Mouse (Mus musculus) limb, embryonic 12.5 days (tissue): ENCODE measurements around the gene Ralgps2. TPM values are rescaled to one million over a fixed set of nuclear protein-coding genes. Genes with fewer than 3 reads are reported as not detected.

ENCODE experiments used
- ATAC-seq: fragments of 200-750 bp; cut with Nextera tagmentation; 2 replicates; pipeline ENCODE4 v1.8.0; 2017; ENCODE audit warnings: low read depth, moderate TSS enrichment; ENCODE audit not compliant: insufficient number of reproducible peaks, insufficient read depth, low FRiP score, low TSS enrichment
- H3K27ac ChIP-seq: fragments of 300-500 bp; sonication (generic); 2 replicates; pipeline ENCODE4 v1.5.1; 2016; ENCODE audit warnings: mild to moderate bottlenecking, moderate library complexity
- H3K27me3 ChIP-seq: fragments of 300-500 bp; sonication (generic); 2 replicates; pipeline ENCODE4 v1.6.1; 2016; ENCODE audit warnings: mild to moderate bottlenecking, moderate library complexity
- H3K36me3 ChIP-seq: fragments of 300-500 bp; sonication (generic); 2 replicates; pipeline ENCODE4 v1.6.1; 2016; ENCODE audit warnings: mild to moderate bottlenecking, moderate library complexity
- H3K4me1 ChIP-seq: fragments of 300-500 bp; sonication (generic); replicated peaks from 2 replicates; pipeline ENCODE4 v1.6.1; 2016
- H3K4me2 ChIP-seq: fragments of 300-500 bp; sonication (generic); 2 replicates; pipeline ENCODE4 v1.6.1; 2016; ENCODE audit warnings: mild to moderate bottlenecking, moderate library complexity
- H3K4me3 ChIP-seq: fragments of 300-500 bp; sonication (generic); replicated peaks from 2 replicates; pipeline ENCODE4 v1.5.1; 2016; ENCODE audit warnings: mild to moderate bottlenecking
- H3K9ac ChIP-seq: fragments of 300-500 bp; sonication (generic); replicated peaks from 2 replicates; pipeline ENCODE4 v1.6.1; 2016; ENCODE audit warnings: mild to moderate bottlenecking, moderate library complexity
- H3K9me3 ChIP-seq: fragments of 300-500 bp; sonication (generic); 2 replicates; pipeline ENCODE4 v1.6.1; 2016; ENCODE audit warnings: mild to moderate bottlenecking, moderate library complexity
- WGBS: fragments of 180-500 bp; shearing (Covaris S2); methylation state at CpG from one replicate; pipeline ENCODE4 v1.1.7; 2016; 5-methylcytosine and 5-hydroxymethylcytosine counted together
- polyA plus RNA-seq: library from polyadenylated mRNA; unstranded; fragments of >200 nt; fragmentation: Nextera tagmentation; extraction: Ambion mirVana; gene quantifications from 2 replicates; pipeline ENCODE4 v1.2.1, GENCODE M21; 2016

Gene Ralgps2
- polyA plus RNA-seq, 1 experiment from 2014 or later = 83.1 TPM

GRCm38 (mm10) chr1:156950354-156950753 is 10.9 kb upstream of the Ralgps2 start:
- Histone ChIP-seq H3K4me3 (no peak overlapping the region), H3K36me3 (no peaks in the 10 kb centered on the region), H3K4me2 (no peak overlapping the region), H3K27me3 (no peaks in the 10 kb centered on the region), H3K9me3 (peaks cover 12% of the 10 kb centered on the region; the same call in 1 of the 2 replicates), H3K27ac (no peak overlapping the region), H3K4me1 (0 out of 2 replicates have a peak, but pooled peaks cover 5% of the 10 kb centered on the region), H3K9ac (no peak overlapping the region)
- 42% methylated on average over 5 of the region's 5 CpGs for WGBS
- no peak for ATAC-seq

DNA sequence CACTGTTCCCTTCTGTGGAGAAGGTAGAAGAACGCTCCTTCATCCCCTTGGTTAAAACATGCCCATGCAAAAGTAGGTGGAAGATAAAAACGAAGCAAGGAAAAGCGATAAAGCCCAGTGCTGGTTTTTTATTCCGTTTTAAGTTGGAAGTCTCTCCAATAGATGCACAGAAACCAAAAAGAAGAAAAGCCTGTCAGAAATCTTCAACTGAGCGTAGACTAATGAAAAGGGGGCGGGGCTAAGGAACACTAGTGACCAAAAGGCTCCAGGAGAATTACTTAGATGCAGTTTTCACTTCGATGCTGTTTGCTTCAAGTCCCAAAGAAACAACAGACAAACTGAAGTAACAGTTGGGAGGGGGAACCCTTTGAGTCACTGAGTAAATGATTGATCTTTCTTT is 1.2 kb upstream of the Ralgps2 start:
- Histone ChIP-seq H3K4me3 (peak overlapping the region; percentile 93; the same call in 1 of the 2 replicates), H3K9me3 (no peaks in the 10 kb centered on the region), H3K4me1 (peaks cover 22% of the 10 kb centered on the region), H3K4me2 (peak overlapping the region; percentile 88), H3K27me3 (0 out of 2 replicates have a peak, but pooled peaks cover 15% of the 10 kb centered on the region), H3K27ac (no peak overlapping the region), H3K9ac (no peak overlapping the region), H3K36me3 (no peaks in the 10 kb centered on the region)
- ATAC-seq = no peak
- WGBS = 27% methylated on average over 7 of the region's 7 CpGs

DNA sequence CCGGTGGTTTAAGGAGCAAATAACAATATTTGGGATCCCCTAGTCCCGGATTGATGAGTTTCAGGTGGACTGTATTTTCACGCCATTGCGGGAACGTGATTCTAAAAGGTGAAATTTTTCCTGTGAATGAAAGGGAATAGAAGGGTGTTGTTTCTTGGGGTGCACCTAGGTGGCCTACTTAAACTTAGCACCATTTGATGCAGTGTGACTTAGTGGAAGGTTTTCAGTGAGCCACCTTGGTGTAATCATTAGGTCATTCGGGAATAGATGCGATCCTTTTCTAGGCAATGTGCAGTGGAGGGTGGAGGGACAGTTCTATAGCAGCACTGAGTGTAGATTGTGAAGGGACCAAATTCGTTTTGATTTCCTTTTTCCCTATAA is 706 bp upstream of the Ralgps2 start:
- Histone ChIP-seq H3K27ac (no peak overlapping the region), H3K9me3 (no peaks in the 10 kb centered on the region), H3K4me2 (peak overlapping the region; percentile 88), H3K27me3 (0 out of 2 replicates have a peak, but pooled peaks cover 15% of the 10 kb centered on the region), H3K9ac (peak overlapping the region; percentile 91; the same call in 1 of the 2 replicates), H3K4me3 (peak overlapping the region; percentile 93), H3K36me3 (no peaks in the 10 kb centered on the region), H3K4me1 (peaks cover 22% of the 10 kb centered on the region)
- ATAC-seq = no peak
- 4% methylated on average over 8 of the region's 8 CpGs for WGBS

GRCm38 (mm10) chr1:156938705-156939242 is 652 bp downstream of the Ralgps2 start:
- peak overlapping the region; percentile 91 for H3K9ac ChIP-seq
- peak overlapping the region; percentile 93 for H3K27ac ChIP-seq
- no peaks in the 10 kb centered on the region for H3K9me3 ChIP-seq
- H3K27me3 ChIP-seq = 0 out of 2 replicates have a peak, but pooled peaks cover 12% of the 10 kb centered on the region
- H3K4me1 ChIP-seq = peaks cover 23% of the 10 kb centered on the region
- H3K4me2 ChIP-seq = peak overlapping the region; percentile 88
- WGBS = 0% methylated on average over 51 of the region's 51 CpGs
- peak overlapping the region; percentile 93 for H3K4me3 ChIP-seq
- ATAC-seq = peak; percentile 69
- no peaks in the 10 kb centered on the region for H3K36me3 ChIP-seq

GRCm38 (mm10) chr1:156937436-156937835 is 2.0 kb downstream of the Ralgps2 start:
- Histone ChIP-seq H3K27me3 (0 out of 2 replicates have a peak, but pooled peaks cover 12% of the 10 kb centered on the region), H3K4me3 (no peak overlapping the region), H3K4me1 (peaks cover 33% of the 10 kb centered on the region), H3K36me3 (no peaks in the 10 kb centered on the region), H3K9me3 (no peaks in the 10 kb centered on the region), H3K27ac (no peak overlapping the region), H3K4me2 (0 out of 2 replicates have a peak overlapping the region, but pooled peaks have one; percentile 88), H3K9ac (no peak overlapping the region)
- WGBS = 80% methylated on average over 7 of the region's 7 CpGs
- ATAC-seq = no peak

DNA sequence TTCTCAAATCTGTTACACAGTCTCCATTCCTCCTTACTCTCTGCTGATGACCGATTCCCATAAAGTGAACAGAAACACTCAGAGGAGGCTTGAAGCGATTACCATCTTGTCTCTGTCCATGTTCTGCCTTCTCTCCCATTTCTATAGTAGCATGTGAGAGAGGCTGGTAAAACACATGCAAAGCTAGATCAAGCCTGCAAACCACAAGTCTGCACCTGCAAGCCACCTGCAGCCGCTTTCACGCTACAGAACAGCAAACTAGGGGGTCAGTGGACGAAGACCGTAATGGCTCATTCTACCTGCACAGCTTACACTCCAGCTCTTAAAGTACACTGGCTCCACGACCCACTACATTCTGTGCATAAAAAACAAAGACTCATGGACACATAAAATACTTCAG is 5.7 kb downstream of the Ralgps2 start:
- Histone ChIP-seq H3K9me3 (no peaks in the 10 kb centered on the region), H3K9ac (no peak overlapping the region), H3K4me3 (no peak overlapping the region), H3K27me3 (no peaks in the 10 kb centered on the region), H3K36me3 (no peaks in the 10 kb centered on the region), H3K4me2 (no peak overlapping the region), H3K27ac (no peak overlapping the region), H3K4me1 (peaks cover 21% of the 10 kb centered on the region)
- ATAC-seq = no peak
- WGBS = 83% methylated on average over 7 of the region's 7 CpGs

DNA sequence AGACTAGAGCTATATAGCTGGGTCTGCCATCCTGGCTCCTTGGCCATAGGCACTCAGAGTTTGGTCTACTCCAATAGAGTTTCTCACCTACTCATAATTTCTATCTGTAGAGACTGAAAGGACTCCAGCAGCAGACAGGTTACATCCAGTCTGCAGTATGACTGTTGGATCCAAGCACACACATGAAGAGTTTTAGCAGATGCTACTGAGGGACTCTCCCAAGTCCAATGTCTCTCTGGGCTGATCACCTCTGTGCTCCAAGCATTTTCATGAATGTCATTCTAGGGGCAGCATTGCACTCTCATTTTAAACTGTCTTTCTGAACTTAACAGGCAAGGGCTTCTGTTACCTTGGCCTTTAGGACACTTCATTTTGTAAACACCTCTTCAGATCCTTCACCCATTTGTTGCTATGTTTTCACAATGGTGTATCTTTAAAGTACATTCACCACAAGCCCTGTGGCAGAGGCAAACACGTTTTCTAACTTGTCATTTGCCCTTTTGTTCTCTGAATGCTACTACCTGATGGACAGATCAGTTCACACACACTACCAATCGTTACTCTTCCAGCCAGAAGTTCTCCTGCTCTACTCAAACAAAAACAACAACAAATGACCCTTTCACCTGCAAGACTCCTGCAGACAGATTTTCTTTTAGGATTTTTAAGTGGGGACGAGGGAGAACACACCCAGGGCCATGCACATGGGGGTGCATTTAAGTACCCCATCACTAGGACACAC is 7.2 kb downstream of the Ralgps2 start:
- 43% methylated on average over 3 of the region's 3 CpGs for WGBS
- Histone ChIP-seq H3K27ac (no peak overlapping the region), H3K4me3 (no peak overlapping the region), H3K36me3 (no peaks in the 10 kb centered on the region), H3K27me3 (no peaks in the 10 kb centered on the region), H3K9ac (no peak overlapping the region), H3K4me1 (peaks cover 21% of the 10 kb centered on the region), H3K4me2 (no peak overlapping the region), H3K9me3 (no peaks in the 10 kb centered on the region)
- no peak for ATAC-seq

GRCm38 (mm10) chr1:156931106-156931870 is 8.1 kb downstream of the Ralgps2 start:
- Histone ChIP-seq H3K9me3 (no peaks in the 10 kb centered on the region), H3K27ac (no peak overlapping the region), H3K27me3 (no peaks in the 10 kb centered on the region), H3K4me2 (no peak overlapping the region), H3K9ac (no peak overlapping the region), H3K4me1 (peaks cover 24% of the 10 kb centered on the region), H3K36me3 (no peaks in the 10 kb centered on the region), H3K4me3 (no peak overlapping the region)
- no peak for ATAC-seq
- WGBS = 63% methylated on average over 10 of the region's 10 CpGs

- Histone ChIP-seq H3K27ac (no peak overlapping the region), H3K27me3 (no peaks in the 10 kb centered on the region), H3K9me3 (no peaks in the 10 kb centered on the region), H3K4me3 (no peak overlapping the region), H3K36me3 (no peaks in the 10 kb centered on the region), H3K4me2 (no peak overlapping the region), H3K9ac (no peak overlapping the region), H3K4me1 (peaks cover 28% of the 10 kb centered on the region)
- 69% methylated on average over 5 of the region's 5 CpGs for WGBS
- ATAC-seq = no peak
Observed at GRCm38 (mm10) chr1:156930263-156930662, 9.2 kb downstream of the Ralgps2 start.

- Histone ChIP-seq H3K27ac (no peak overlapping the region), H3K9me3 (no peaks in the 10 kb centered on the region), H3K4me1 (peaks cover 22% of the 10 kb centered on the region), H3K27me3 (no peaks in the 10 kb centered on the region), H3K36me3 (no peaks in the 10 kb centered on the region), H3K4me2 (no peak overlapping the region), H3K4me3 (no peak overlapping the region), H3K9ac (no peak overlapping the region)
- 87% methylated on average over 4 of the region's 4 CpGs for WGBS
- no peak for ATAC-seq
Observed at GRCm38 (mm10) chr1:156928255-156928654, 11.2 kb downstream of the Ralgps2 start.

DNA sequence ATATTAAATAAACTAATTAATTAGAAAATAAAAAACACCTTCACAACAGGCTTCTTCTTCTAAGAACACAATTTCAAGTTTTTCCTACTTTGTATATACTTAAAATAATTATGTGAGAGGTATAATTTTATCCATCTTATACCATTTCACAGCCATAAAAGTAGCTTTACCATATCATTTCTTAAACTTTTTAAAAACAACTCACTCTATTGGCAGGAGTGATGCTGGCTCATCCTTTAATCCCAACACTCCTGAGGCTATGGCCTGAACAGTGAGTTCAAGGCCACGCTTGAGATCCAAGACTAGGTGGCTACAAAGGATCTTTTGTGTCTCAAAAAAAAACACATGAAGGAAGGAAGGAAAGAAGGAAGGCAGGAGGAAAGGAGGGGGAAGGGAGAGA is 15.9 kb downstream of the Ralgps2 start:
- Histone ChIP-seq H3K4me3 (no peak overlapping the region), H3K9me3 (no peaks in the 10 kb centered on the region), H3K4me1 (peaks cover 25% of the 10 kb centered on the region), H3K9ac (no peak overlapping the region), H3K36me3 (no peaks in the 10 kb centered on the region), H3K27ac (no peak overlapping the region), H3K4me2 (no peak overlapping the region), H3K27me3 (no peaks in the 10 kb centered on the region)
- no peak for ATAC-seq
- WGBS = 91% methylated on average over 1 of the region's 1 CpGs
